ENCODE assay signal across 9 mouse cellular contexts in genomic region chr11:88293631-88294393, GRCm38 (mm10). TPM values are rescaled to one million over a fixed set of nuclear protein-coding genes. Genes with fewer than 3 reads are reported as not detected.
A peak's percentile ranks its signal among the peaks of the same experiment; 100 is the strongest.
DNase-seq lines count a peak whose midpoint lies in the region; ATAC-seq lines count a peak whose summit lies in the region.
"Had no signal": no experiment of that assay in that cellular context is flagged by ENCODE, and none has a peak within 500 bp of the region (broad histone marks: within the 10 kb centered on the region; RNA-seq: fewer than 3 reads in every experiment).

Gene Ccdc182, plus strand, starts transcription at chr11:88294058.

- H3K9me3 ChIP-seq in heart, embryonic 16.5 days (replicated peaks; ENCODE audit: control insufficient read depth, low read length) = no peaks in the 10 kb centered on the region
- no peaks in the 10 kb centered on the region for H3K9me3 ChIP-seq in embryonic facial prominence, embryonic 14.5 days (ENCODE audit: control insufficient read depth, low read length)
- H3K9me3 ChIP-seq in midbrain, embryonic 15.5 days = no peaks in the 10 kb centered on the region

- 50% methylated on average over 20 of the region's 20 CpGs for WGBS in heart, embryonic 16.5 days
- 29% methylated on average over 17 of the region's 20 CpGs for WGBS in embryonic facial prominence, embryonic 14.5 days
- 32% methylated on average over 20 of the region's 20 CpGs for WGBS in midbrain, embryonic 15.5 days

- intact Hi-C loops in heart, postnatal 36 days (cut with DNase I) = loop anchor here (5.0 kb wide), 1 partner anchor 433 kb away; no protein-coding TSS in a partner anchor

- ATAC-seq in heart, embryonic 16.5 days (replicated peaks; ENCODE audit: extremely low read depth, insufficient read depth, low FRiP score) = no peak
- ATAC-seq in embryonic facial prominence, embryonic 14.5 days (ENCODE audit: low read depth) = no peak
- ATAC-seq in midbrain, embryonic 15.5 days (replicated peaks) = no peak
- no peak for ATAC-seq in frontal cortex, adult (ENCODE audit: low TSS enrichment)

- H3K27ac ChIP-seq in heart, embryonic 16.5 days (ENCODE audit: low read length) = no peak within 1 kb of the TSS
- H3K27ac ChIP-seq in embryonic facial prominence, embryonic 14.5 days (replicated peaks; ENCODE audit: low read depth, low read length) = no peak within 1 kb of the TSS
- no peak within 1 kb of the TSS for H3K27ac ChIP-seq in midbrain, embryonic 15.5 days

- no peaks in the 10 kb centered on the region for H3K36me3 ChIP-seq in heart, embryonic 16.5 days (ENCODE audit: control insufficient read depth, insufficient read depth)
- H3K36me3 ChIP-seq in embryonic facial prominence, embryonic 14.5 days (ENCODE audit: control insufficient read depth, insufficient read depth, low read length) = no peaks in the 10 kb centered on the region
- no peaks in the 10 kb centered on the region for H3K36me3 ChIP-seq in midbrain, embryonic 15.5 days (replicated peaks)

- H3K4me3 ChIP-seq in heart, embryonic 16.5 days (ENCODE audit: low read length) = no peak within 1 kb of the TSS
- peak within 1 kb of the TSS; percentile 27 for H3K4me3 ChIP-seq in embryonic facial prominence, embryonic 14.5 days (ENCODE audit: low read depth, low read length)
- H3K4me3 ChIP-seq in midbrain, embryonic 15.5 days = peak within 1 kb of the TSS; percentile 9; the same call in 1 of the 2 replicates

- no peak for DNase-seq in heart, postnatal 36 days
- DNase-seq in embryonic facial prominence, embryonic 14.5 days (ENCODE audit: low spot score) = no peak
- DNase-seq in kidney, adult 8-10 months = peak; percentile 44 to 72
- no peak for DNase-seq in spleen, postnatal 4 days (ENCODE audit: low spot score in 2 of 2)
- DNase-seq in left cerebral cortex, adult 9 months (ENCODE audit: low spot score in 2 of 2) = no peak

- H3K4me1 ChIP-seq in heart, embryonic 16.5 days (ENCODE audit: control insufficient read depth, insufficient read depth, low read length) = peaks cover 17% of the 10 kb centered on the region
- H3K4me1 ChIP-seq in embryonic facial prominence, embryonic 14.5 days (ENCODE audit: control insufficient read depth, insufficient read depth, low read length) = peaks cover 6% of the 10 kb centered on the region; the same call in 1 of the 2 replicates
- peaks cover 6% of the 10 kb centered on the region for H3K4me1 ChIP-seq in midbrain, embryonic 15.5 days

- no peak within 1 kb of the TSS; the same call in 1 of the 2 replicates for H3K9ac ChIP-seq in heart, embryonic 16.5 days (ENCODE audit: low read length)
- H3K9ac ChIP-seq in embryonic facial prominence, embryonic 14.5 days (ENCODE audit: low read depth, low read length) = peak within 1 kb of the TSS; percentile 50
- H3K9ac ChIP-seq in midbrain, embryonic 15.5 days = no peak within 1 kb of the TSS

- H3K4me2 ChIP-seq in heart, embryonic 16.5 days (ENCODE audit: low read depth, low read length) = peak within 1 kb of the TSS; percentile 43
- H3K4me2 ChIP-seq in embryonic facial prominence, embryonic 14.5 days (ENCODE audit: low read depth, low read length) = peak within 1 kb of the TSS; percentile 52
- H3K4me2 ChIP-seq in midbrain, embryonic 15.5 days = peak within 1 kb of the TSS; percentile 34

- H3K27me3 ChIP-seq in heart, embryonic 16.5 days (ENCODE audit: control insufficient read depth, insufficient read depth, low read length) = peaks cover 2% of the 10 kb centered on the region; the same call in 1 of the 2 replicates
- no peaks in the 10 kb centered on the region for H3K27me3 ChIP-seq in embryonic facial prominence, embryonic 14.5 days (replicated peaks; ENCODE audit: control insufficient read depth, insufficient read depth, low read length)
- H3K27me3 ChIP-seq in midbrain, embryonic 15.5 days (replicated peaks) = no peaks in the 10 kb centered on the region

RNA-seq across cellular contexts. Expression of gene Ccdc182, which starts in this region (rescaled TPM):
- polyA plus RNA-seq in heart, embryonic 16.5 days (2015; fragmentation: Nextera tagmentation; extraction: Ambion mirVana) = not detected in 2 replicates
- not detected for total RNA-seq in heart, postnatal 36 days (2021)
- not detected in 2 replicates for polyA plus RNA-seq in embryonic facial prominence, embryonic 14.5 days (2014; fragmentation: Nextera tagmentation; extraction: Ambion mirVana)
- polyA plus RNA-seq in midbrain, embryonic 15.5 days (2015; fragmentation: Nextera tagmentation; extraction: Ambion mirVana) = 0.23 TPM in 2 replicates
- polyA plus RNA-seq: small intestine, adult 2 months had no signal

Comparison
In these comparisons a context has a peak if more than half of its experiments do, and no peak if none do; other contexts are left out.
1. DNase-seq: peak in kidney, adult 8-10 months (2 of 2); none in heart, postnatal 36 days (0 of 2), embryonic facial prominence, embryonic 14.5 days (single experiment), spleen, postnatal 4 days (0 of 2) and left cerebral cortex, adult 9 months (0 of 2).
2. Peak in every context shown above with its lines, with median percentiles within 50 percentile points of each other: H3K4me2 ChIP-seq.